Mouse (Mus musculus): Measurements from ENCODE around the gene Emp1.

The Emp1 gene

DNA sequence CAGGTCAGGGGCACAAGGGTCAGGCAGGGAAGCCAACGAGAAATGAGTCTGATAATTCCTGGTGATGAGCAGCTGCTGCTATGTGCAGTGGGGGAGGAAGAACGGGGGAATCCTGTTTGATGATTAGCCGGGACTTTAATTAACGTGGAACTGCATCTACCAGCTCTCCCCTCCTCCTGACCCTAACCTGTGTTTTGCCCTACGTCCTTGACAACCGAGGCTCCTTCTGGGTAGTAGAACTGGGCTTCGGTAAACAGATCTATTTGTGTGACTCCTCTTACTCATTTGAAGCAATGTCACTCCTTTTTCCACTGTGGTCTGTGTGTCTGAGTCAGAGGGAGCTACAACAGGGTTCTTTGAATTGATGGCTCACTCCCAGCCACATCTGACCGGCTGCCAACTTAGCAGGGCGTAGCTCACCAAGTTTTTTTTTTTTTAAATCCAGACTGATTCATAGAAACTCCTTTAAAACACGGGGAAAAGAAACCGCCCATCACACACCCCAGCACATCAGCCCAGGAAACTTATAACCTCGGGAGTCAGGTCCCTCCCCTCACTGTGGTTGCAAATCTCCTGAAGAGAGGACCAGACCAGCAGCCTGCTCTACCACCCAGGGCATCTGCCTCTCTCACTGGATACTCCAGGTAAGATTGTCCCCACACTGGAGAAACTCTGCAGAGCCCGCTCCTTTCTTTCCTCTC lies at the start of gene Emp1:
TSS of gene Emp1 (plus strand) at position 87 of the 701 bp plus-strand sequence.
- DNase-seq (ENCODE audit: low read depth, low spot score) = no peak

DNA sequence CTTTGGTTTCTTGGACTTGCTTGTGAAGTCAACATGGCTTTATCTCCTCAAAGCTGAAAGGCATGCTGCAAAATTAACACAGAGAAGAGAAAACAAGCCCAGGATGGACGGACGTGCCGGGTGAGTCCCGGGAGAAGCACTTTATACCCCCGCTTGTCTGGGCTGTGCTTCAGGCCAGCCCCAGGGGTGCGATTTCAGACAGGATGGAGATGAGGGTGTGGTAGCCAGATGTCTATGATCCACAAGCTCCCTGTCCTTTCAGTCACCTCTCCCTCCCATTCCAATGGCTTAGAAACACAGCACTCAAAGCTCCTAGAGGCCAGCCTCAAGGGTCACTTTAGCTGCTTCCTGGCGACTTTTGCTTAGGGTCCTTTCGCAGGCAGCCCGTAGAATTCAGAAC lies 48.4 kb upstream of the Emp1 start:
- DNase-seq (ENCODE audit: low read depth, low spot score) = no peak

DNA sequence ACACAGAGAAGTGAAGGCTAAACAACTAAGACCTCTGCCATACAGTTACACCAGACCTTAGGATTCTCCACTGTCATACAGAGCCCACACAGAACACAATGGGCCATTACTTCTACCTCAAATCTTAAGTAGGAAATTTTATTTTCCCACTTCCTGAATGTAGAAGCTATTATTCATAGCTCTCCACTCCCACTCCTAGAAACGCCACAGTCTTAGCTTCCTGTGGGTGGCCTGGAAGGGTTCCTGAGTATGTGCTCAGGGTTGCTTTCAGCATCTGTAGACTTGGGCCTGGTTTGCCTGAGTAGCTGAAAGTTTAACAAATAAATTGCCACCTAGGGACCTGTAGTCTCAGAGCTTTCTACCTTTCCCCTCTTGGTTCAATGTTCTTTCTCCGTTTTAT lies 46.2 kb upstream of the Emp1 start:
- no peak for DNase-seq (ENCODE audit: low read depth, low spot score)

DNA sequence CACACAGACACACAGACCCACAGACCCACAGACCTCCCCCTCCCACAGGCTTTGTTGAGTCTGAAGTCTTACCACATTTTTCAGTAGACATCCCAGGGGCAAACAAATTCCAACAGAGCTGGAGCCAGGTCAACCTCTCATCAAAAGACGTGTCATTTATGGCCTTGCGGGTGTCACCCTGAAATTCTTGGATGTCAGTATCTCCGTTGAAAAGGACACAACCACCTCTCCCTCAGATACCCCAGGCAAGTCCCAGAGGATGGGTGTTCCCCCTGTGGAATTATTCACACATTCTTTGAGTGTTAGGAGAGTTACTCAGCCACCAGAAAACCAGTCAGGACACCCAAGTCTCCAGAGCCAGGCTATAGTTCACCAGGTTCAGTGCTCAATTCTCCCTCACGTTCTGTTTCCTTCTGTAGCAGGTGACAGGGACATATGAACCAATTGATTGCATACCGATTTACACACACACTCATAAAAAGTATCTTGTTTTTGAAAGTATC lies 42.9 kb upstream of the Emp1 start:
- no peak for DNase-seq (ENCODE audit: low read depth, low spot score)

GRCm38 (mm10) chr6:135322749-135323148 lies 39.6 kb upstream of the Emp1 start:
- no peak for DNase-seq (ENCODE audit: low read depth, low spot score)

- peak; percentile 29 for DNase-seq (ENCODE audit: low read depth, low spot score)
These were observed 38.9 kb upstream of the Emp1 start for GRCm38 (mm10) chr6:135323311-135323982.

DNA sequence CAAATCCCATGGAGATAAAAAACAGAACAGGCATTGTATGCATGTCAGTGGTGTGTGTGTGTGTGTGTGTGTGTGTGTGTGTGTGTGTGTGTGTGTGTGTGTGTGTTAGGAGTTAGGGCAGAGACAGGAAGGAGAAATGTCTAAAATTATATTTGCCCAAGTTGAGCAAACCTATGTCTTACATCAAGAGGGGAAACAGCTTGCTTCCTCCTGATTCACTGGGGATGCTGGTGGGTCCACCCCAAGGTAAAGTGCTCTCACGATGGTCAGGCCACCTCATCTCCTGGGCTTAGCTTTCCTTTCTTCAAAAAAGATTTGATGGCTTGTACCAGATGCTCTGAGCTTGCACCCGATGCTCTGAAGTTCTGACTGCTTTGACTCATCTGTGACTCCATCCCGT lies 38.2 kb upstream of the Emp1 start:
- DNase-seq (ENCODE audit: low read depth, low spot score) = no peak

DNA sequence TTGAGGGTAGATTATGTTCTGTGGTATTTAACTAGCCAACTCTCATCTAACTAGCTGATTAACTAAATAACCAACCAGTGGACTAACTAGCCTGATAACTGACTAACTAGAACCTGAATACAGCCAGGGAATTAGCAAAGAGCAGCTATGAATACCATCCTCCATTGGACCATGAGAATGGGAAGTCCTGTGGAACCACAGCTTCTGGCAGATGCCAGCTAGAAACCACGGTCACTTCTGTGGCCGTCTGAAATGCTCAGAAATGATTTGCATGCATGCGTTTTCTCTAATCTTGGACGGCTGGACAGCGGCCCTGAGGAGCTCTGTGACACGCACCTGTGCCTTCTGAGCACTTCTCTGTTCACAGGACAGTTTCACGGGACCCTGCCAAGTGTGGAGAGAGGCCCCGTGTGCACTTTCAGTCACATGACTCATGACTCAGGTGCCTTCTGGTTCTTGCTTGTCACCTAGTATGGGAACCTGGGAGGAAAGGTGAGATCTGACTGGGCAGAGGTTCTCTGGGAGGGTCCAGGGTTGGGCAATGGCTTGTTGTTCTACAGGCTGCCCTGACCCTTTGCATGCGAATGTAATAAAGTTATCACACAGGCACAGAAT lies 37.6 kb upstream of the Emp1 start:
- DNase-seq (ENCODE audit: low read depth, low spot score) = no peak

DNA sequence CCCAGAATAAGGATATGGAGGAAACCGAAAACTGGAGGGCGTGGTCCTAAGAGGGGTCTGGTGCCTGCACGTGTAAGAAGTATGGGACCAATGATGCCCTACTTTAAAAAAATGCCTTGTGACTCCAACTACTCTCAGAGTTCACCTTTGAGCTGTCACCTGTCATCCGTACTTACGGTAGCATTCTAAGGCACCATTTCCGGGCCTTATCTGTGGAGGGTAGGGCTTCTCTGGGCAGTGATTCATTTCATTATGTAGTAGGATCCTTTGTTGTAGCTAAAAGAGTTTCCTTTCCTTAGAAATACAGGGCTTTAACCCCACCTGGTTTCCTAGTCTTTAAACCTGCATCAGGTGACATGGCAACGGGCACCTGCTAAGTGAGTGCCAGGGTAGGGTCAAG lies 35.5 kb upstream of the Emp1 start:
- DNase-seq (ENCODE audit: low read depth, low spot score) = no peak

DNA sequence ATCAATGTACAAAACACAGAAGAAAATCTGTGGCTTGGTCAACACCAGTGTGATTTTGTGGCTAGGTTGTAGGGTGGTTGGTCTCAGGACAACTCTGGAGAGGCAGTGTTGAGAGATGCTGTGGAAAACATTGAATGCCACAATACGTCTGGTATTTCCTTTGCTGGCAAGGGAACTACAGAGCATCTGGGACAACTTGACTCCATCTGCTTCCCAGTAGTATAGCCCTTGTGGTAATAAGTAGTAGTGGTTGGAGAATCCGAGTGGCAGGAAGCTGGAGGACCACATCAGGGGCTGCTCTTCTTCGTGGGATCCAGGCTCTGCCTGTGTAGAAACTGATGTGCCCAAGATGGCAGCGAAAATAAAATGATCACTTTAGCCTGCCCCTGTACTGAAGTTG lies 30.4 kb upstream of the Emp1 start:
- no peak for DNase-seq (ENCODE audit: low read depth, low spot score)

DNA sequence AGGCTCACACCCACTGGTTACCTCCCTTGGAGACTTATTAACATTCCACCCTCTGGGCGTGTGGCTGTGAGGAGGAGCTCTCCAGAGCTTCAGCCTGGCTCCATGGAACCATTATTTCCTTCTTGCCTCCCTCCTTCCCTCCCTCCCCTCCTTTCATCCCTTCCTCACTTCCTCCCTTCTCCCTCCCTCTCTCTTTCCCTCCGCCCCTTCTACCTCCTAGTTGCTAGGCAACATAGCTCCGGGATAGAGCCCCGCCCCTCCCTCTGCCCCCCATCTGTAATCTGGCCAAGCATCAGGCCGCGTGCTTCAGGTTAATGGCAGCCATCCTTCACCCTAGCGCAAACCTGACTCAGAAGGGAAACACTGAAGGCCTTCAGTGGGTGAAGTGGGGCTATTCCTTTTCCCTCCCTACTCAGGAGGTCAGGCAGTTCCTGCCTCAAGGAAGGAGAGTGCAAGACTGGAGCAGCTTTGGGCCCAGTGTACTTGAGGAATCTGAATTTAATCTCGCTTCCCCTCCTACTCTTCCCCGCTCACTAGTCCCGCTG lies 29.5 kb upstream of the Emp1 start:
- DNase-seq (ENCODE audit: low read depth, low spot score) = peak; percentile 70

DNA sequence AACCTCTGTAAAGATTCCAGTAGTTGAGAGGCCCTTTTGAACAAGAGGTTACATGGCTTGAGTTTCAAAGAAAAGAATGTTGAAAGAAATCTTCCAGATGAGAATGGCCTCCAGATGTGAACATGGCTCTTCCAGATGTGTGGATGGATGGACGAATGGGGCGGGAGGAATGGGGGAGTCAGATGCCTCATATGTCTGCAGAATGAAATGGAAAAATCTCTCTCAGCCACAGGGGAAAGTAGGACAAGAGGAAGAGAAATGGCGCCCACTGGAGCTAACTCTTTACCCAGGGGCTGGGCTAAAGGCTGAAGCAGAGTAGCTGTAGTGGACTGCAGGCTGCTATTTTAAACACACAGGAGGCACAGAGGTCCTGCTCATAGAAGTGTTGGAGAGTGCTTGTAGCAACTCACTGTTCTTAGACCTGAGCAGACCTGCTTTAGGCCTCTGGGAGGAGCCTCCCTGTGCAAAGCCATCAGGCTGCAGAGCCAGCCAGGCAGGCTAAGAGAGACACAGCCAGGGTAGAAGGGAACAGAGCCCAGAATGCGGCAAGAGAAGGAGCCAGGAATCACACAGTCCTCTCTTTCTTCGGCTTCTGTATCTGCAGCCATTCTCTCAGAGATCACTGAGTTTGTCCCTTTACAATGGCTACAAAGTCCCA lies 28.2 kb upstream of the Emp1 start:
- DNase-seq (ENCODE audit: low read depth, low spot score) = peak; percentile 69

- no peak for DNase-seq (ENCODE audit: low read depth, low spot score)
These were observed 26.0 kb upstream of the Emp1 start for GRCm38 (mm10) chr6:135336376-135336775.

GRCm38 (mm10) chr6:135340355-135341075 lies 21.8 kb upstream of the Emp1 start:
- DNase-seq (ENCODE audit: low read depth, low spot score) = no peak

DNA sequence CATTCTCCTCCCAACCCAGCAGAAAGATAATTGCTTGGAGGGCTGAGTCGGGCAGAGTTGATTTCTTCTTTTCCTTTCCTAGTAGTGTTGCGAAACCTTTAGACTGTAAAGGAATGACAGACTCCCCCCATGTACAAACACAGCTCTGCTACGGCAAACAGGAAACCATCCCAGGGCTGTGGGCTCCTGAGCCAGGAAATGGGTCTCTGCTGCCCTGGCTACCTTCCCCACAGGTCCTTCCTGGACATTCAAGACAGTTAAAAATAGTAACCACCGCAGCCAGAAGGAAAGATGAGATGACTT lies 21.3 kb upstream of the Emp1 start:
- DNase-seq (ENCODE audit: low read depth, low spot score) = no peak

GRCm38 (mm10) chr6:135351638-135352302 lies 10.6 kb upstream of the Emp1 start:
- no peak for DNase-seq (ENCODE audit: low read depth, low spot score)

- DNase-seq (ENCODE audit: low read depth, low spot score) = no peak
These were observed 9.8 kb upstream of the Emp1 start for GRCm38 (mm10) chr6:135352537-135352936.

DNA sequence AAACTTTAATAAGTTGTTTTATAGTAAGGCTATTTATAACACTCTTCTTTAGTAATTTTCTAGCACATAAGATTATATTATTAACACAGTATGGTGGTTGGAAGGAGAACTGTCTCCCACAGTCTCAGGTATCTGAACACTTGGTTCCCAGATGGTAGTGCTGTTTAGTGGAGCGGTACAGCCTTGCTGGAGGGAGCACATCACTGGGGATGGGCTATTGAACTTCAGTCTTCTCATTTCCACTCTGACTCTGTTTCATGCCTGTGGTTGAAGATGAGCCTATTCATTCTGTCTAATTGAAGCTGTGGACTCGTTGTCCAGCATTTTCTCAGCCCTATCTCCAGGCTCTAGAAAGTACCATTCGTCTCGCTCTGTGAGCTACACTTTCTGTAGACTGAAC lies 7.4 kb upstream of the Emp1 start:
- no peak for DNase-seq (ENCODE audit: low read depth, low spot score)

DNA sequence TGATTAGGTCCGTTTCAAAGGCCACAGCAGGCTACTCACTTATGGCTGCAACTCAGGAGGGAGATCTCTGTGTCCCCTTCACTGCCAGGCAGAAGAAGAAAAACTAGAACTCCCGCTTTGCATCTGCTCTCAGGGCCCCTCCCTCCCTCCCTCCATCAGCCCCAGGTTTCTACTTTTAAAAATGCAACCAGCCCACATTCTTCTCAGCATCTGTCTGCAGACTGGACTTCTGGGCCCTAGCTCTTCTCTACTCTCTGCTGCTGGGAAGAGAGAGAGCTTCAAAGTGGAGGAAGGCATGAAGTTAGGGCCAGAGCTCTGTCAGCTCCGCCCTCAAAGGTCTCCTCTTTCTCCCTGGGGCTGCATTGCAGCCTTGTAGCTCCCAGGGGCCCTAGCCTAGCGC lies 2.0 kb upstream of the Emp1 start:
- DNase-seq (ENCODE audit: low read depth, low spot score) = no peak

- no peak for DNase-seq (ENCODE audit: low read depth, low spot score)
These were observed 267 bp upstream of the Emp1 start for GRCm38 (mm10) chr6:135362098-135362458.

Measured in forelimb bud, embryonic 11.5 days (tissue).